Mouse (Mus musculus) 3T3-L1 (cell line): ENCODE measurements at regions not wholly inside any gene's neighbourhood (a gene's known extent, or its start where the extent isn't known, plus 50 kb on each side); places are given as distances from the start of the nearest gene placed in this dataset.

Experiments used
- DNase-seq: peaks from one replicate; pipeline ENCODE4 v3.0.0-alpha.2; 2015; ENCODE audit warnings: low read depth, low spot score

GRCm38 (mm10) chr6:13305873-13306272 lies 81.1 kb upstream of the Vwde start:
- no peak for DNase-seq

- DNase-seq = no peak
These were observed 73.4 kb upstream of the Vwde start for GRCm38 (mm10) chr6:13298171-13298570.

- no peak for DNase-seq
These were observed 72.3 kb upstream of the Vwde start for GRCm38 (mm10) chr6:13297110-13297509.

- no peak for DNase-seq
These were observed 71.3 kb upstream of the Vwde start for GRCm38 (mm10) chr6:13296041-13296440.

- DNase-seq = no peak
These were observed 69.6 kb upstream of the Vwde start for GRCm38 (mm10) chr6:13294393-13294792.

- DNase-seq = peak; percentile 56
These were observed 63.7 kb upstream of the Vwde start for GRCm38 (mm10) chr6:13288500-13288899.

- DNase-seq = no peak
These were observed 63.0 kb upstream of the Vwde start for GRCm38 (mm10) chr6:13287812-13288211.

GRCm38 (mm10) chr6:13286542-13287273 lies 61.9 kb upstream of the Vwde start:
- DNase-seq = peak; percentile 63

- DNase-seq = peak; percentile 87
These were observed 56.1 kb upstream of the Vwde start for GRCm38 (mm10) chr6:13280835-13281234.
